Mouse (Mus musculus): ENCODE data around the gene Kcnab2. TPM values are rescaled to one million over a fixed set of nuclear protein-coding genes. Genes with fewer than 3 reads are reported as not detected.

Gene Kcnab2
- total and polyA plus RNA-seq, 3 experiments, result 82.9 to 118 TPM; not detected in 1

GRCm38 (mm10) chr4:152424922-152425321 lies 52.7 kb downstream of the Kcnab2 start:
- Histone ChIP-seq H3K36me3 (ENCODE audit: control insufficient read depth in 1 of 2, insufficient read depth in 2 of 2, low read length in 2 of 2) (no peaks in the 10 kb centered on the region; a peak in 1 of 4 replicates), H3K9me3 (replicated peaks; ENCODE audit: insufficient read depth, low read length) (no peaks in the 10 kb centered on the region), H3K79me2 (ENCODE audit: control insufficient read depth, insufficient read depth, low read length, poor library complexity) (no peaks in the 10 kb centered on the region), H3K27me3 (ENCODE audit: control insufficient read depth in 1 of 2, insufficient read depth in 2 of 2, low read length in 2 of 2) (no peaks in the 10 kb centered on the region), H3K9ac (ENCODE audit: control insufficient read depth, low read depth, low read length, poor library complexity, severe bottlenecking) (no peak overlapping the region), H3K27ac (ENCODE audit: control insufficient read depth, low read depth, low read length) (no peak overlapping the region), H3K4me1 (ENCODE audit: control insufficient read depth in 1 of 2, insufficient read depth in 2 of 2, low read length in 2 of 2) (no peaks in the 10 kb centered on the region), H3K4me3 (ENCODE audit: control insufficient read depth in 1 of 2, insufficient read depth in 1 of 2, low read depth in 2 of 2, low read length in 2 of 2) (no peak overlapping the region)
- TF ChIP-seq TAL1 (IDR thresholded peaks at IDR 0.05; ENCODE audit: low read length) (no peak), POLR2AphosphoS5 (IDR thresholded peaks at IDR 0.05; ENCODE audit: borderline replicate concordance, low read depth, low read length) (no peak), ELF1 (IDR thresholded peaks at IDR 0.05; ENCODE audit: low read depth, low read length) (peak; percentile 57), CTCF (IDR thresholded peaks at IDR 0.05 in 2 of 3, conservative IDR thresholded peaks at IDR 0.05 in 1 of 3; ENCODE audit: control insufficient read depth in 1 of 3, insufficient read depth in 1 of 3, low read depth in 2 of 3, low read length in 3 of 3, poor library complexity in 1 of 3, severe bottlenecking in 1 of 3) (peak; percentile 62 to 80 (median 65)), SMC3 (IDR thresholded peaks at IDR 0.05; ENCODE audit: low read depth, low read length) (peak; percentile 35), USF2 (IDR thresholded peaks at IDR 0.05; ENCODE audit: borderline replicate concordance in 1 of 2, insufficient read depth in 1 of 2, low read depth in 1 of 2, low read length in 2 of 2) (no peak)
- DNase-seq (ENCODE audit: low read depth, low spot score), result peak; percentile 72

- no peaks in the 10 kb centered on the region for H3K4me1 ChIP-seq (ENCODE audit: control insufficient read depth in 1 of 2, insufficient read depth in 2 of 2, low read length in 2 of 2)
- H3K27me3 ChIP-seq (ENCODE audit: control insufficient read depth in 1 of 2, insufficient read depth in 2 of 2, low read length in 2 of 2), result no peaks in the 10 kb centered on the region
- H3K36me3 ChIP-seq (ENCODE audit: control insufficient read depth in 1 of 2, insufficient read depth in 2 of 2, low read length in 2 of 2), result no peaks in the 10 kb centered on the region; a peak in 1 of 4 replicates
- no peak overlapping the region for H3K9ac ChIP-seq (ENCODE audit: control insufficient read depth, low read depth, low read length, poor library complexity, severe bottlenecking)
- DNase-seq (ENCODE audit: low read depth, low spot score), result peak; percentile 62
- H3K9me3 ChIP-seq (replicated peaks; ENCODE audit: insufficient read depth, low read length), result no peaks in the 10 kb centered on the region
- no peaks in the 10 kb centered on the region for H3K79me2 ChIP-seq (ENCODE audit: control insufficient read depth, insufficient read depth, low read length, poor library complexity)
- TF ChIP-seq JUND (IDR thresholded peaks at IDR 0.05; ENCODE audit: low read depth, low read length) (no peak), E2F4 (IDR thresholded peaks at IDR 0.05; ENCODE audit: borderline replicate concordance, low read depth, low read length) (no peak), MXI1 (IDR thresholded peaks at IDR 0.05; ENCODE audit: low read depth, low read length) (peak; percentile 80), SIN3A (IDR thresholded peaks at IDR 0.05; ENCODE audit: low read length) (peak; percentile 88)
- H3K4me3 ChIP-seq (ENCODE audit: control insufficient read depth in 1 of 2, insufficient read depth in 1 of 2, low read depth in 2 of 2, low read length in 2 of 2), result no peak overlapping the region
- H3K27ac ChIP-seq (ENCODE audit: control insufficient read depth, low read depth, low read length), result no peak overlapping the region
Measured at GRCm38 (mm10) chr4:152424341-152424740, 53.3 kb downstream of the Kcnab2 start.

GRCm38 (mm10) chr4:152423576-152423975 lies 54.1 kb downstream of the Kcnab2 start:
- Histone ChIP-seq H3K79me2 (ENCODE audit: control insufficient read depth, insufficient read depth, low read length, poor library complexity) (no peaks in the 10 kb centered on the region), H3K27me3 (ENCODE audit: control insufficient read depth in 1 of 2, insufficient read depth in 2 of 2, low read length in 2 of 2) (no peaks in the 10 kb centered on the region), H3K9ac (ENCODE audit: control insufficient read depth, low read depth, low read length, poor library complexity, severe bottlenecking) (no peak overlapping the region), H3K27ac (ENCODE audit: control insufficient read depth, low read depth, low read length) (no peak overlapping the region), H3K4me3 (ENCODE audit: control insufficient read depth in 1 of 2, insufficient read depth in 1 of 2, low read depth in 2 of 2, low read length in 2 of 2) (no peak overlapping the region), H3K4me1 (ENCODE audit: control insufficient read depth in 1 of 2, insufficient read depth in 2 of 2, low read length in 2 of 2) (no peaks in the 10 kb centered on the region), H3K9me3 (replicated peaks; ENCODE audit: insufficient read depth, low read length) (no peaks in the 10 kb centered on the region), H3K36me3 (ENCODE audit: control insufficient read depth in 1 of 2, insufficient read depth in 2 of 2, low read length in 2 of 2) (no peaks in the 10 kb centered on the region; a peak in 1 of 4 replicates)
- no peak for DNase-seq (ENCODE audit: low read depth, low spot score)
- TF ChIP-seq MXI1 (IDR thresholded peaks at IDR 0.05; ENCODE audit: low read depth, low read length) (no peak), ELF1 (IDR thresholded peaks at IDR 0.05; ENCODE audit: low read depth, low read length) (no peak), ZMIZ1 (IDR thresholded peaks at IDR 0.05; ENCODE audit: low read depth, low read length) (no peak), SIN3A (IDR thresholded peaks at IDR 0.05; ENCODE audit: low read length) (no peak), JUND (IDR thresholded peaks at IDR 0.05; ENCODE audit: low read depth, low read length) (no peak), ZKSCAN1 (IDR thresholded peaks at IDR 0.05; ENCODE audit: low read depth, low read length) (no peak), CHD1 (IDR thresholded peaks at IDR 0.05; ENCODE audit: low read depth, low read length) (no peak), MYC (IDR thresholded peaks at IDR 0.05; ENCODE audit: low read depth, low read length) (no peak), RAD21 (IDR thresholded peaks at IDR 0.05; ENCODE audit: low read depth, low read length) (no peak), E2F4 (IDR thresholded peaks at IDR 0.05; ENCODE audit: borderline replicate concordance, low read depth, low read length) (no peak)
